Mouse (Mus musculus) C2C12 (cell line): ENCODE measurements around the gene Foxl1. TPM values are rescaled to one million over a fixed set of nuclear protein-coding genes. Genes with fewer than 3 reads are reported as not detected.

Experiments
- H3K27me3 ChIP-seq: one replicate; pipeline ENCODE4 v1.6.1; 2011; ENCODE audit not compliant: control insufficient read depth, insufficient read depth, insufficient read length
- H3K36me3 ChIP-seq: one replicate; pipeline ENCODE4 v1.6.1; 2011; ENCODE audit not compliant: control insufficient read depth, insufficient read depth
- H3K4me3 ChIP-seq: one replicate; pipeline ENCODE4 v1.5.1; 2011; ENCODE audit warnings: mild to moderate bottlenecking, control low read depth; ENCODE audit not compliant: poor library complexity, insufficient read depth, severe bottlenecking
- H3K79me2 ChIP-seq: one replicate; pipeline ENCODE4 v1.6.1; 2011; ENCODE audit not compliant: control insufficient read depth, insufficient read depth
- H3K79me3 ChIP-seq: one replicate; pipeline ENCODE4 v1.6.1; 2011; ENCODE audit warnings: low read depth, control low read depth
- H3ac ChIP-seq: one replicate; pipeline ENCODE3; 2011; ENCODE audit warnings: low read depth; ENCODE audit not compliant: control insufficient read depth, insufficient read length
- CEBPB ChIP-seq: IDR thresholded peaks from one replicate; pipeline ENCODE4 v1.6.1; 2011; ENCODE audit warnings: low read depth, mild to moderate bottlenecking, control low read depth, moderate library complexity
- CTCF ChIP-seq: IDR thresholded peaks from one replicate; pipeline ENCODE4 v1.5.1; 2011; ENCODE audit not compliant: control insufficient read depth, insufficient read depth, insufficient read length
- FOSL1 ChIP-seq: IDR thresholded peaks from one replicate; pipeline ENCODE4 v1.8.0; 2011; ENCODE audit warnings: mild to moderate bottlenecking, low read length; ENCODE audit not compliant: poor library complexity, insufficient read depth, severe bottlenecking
- MAX ChIP-seq: IDR thresholded peaks from one replicate; pipeline ENCODE4 v1.6.1; 2011; ENCODE audit warnings: mild to moderate bottlenecking, control low read depth
- MYOD1 ChIP-seq: IDR thresholded peaks from one replicate; pipeline ENCODE4 v1.6.1; 2011; ENCODE audit warnings: low read depth; ENCODE audit not compliant: control insufficient read depth, insufficient read length
- MYOG ChIP-seq: IDR thresholded peaks from one replicate; pipeline ENCODE4 v1.6.1; 2011; ENCODE audit not compliant: control insufficient read depth, insufficient read length; ENCODE audit errors: extremely low read depth
- USF1 ChIP-seq: IDR thresholded peaks from one replicate; pipeline ENCODE4 v1.6.1; 2011; ENCODE audit warnings: low read depth, mild to moderate bottlenecking, control low read depth, moderate library complexity
- long read RNA-seq, 2 experiments: library from polyadenylated mRNA; unstranded; transcript quantifications; one replicate each; pipeline ENCODE4 v2.0.0; 2019 to 2020
- polyA plus RNA-seq: library from polyadenylated mRNA; unstranded; fragments of >200 nt; fragmentation: generic; extraction: Trizol; gene quantifications from one replicate; pipeline ENCODE4 v1.2.1, GENCODE M21; 2012; ENCODE audit warnings: missing spikeins

Gene Foxl1
- polyA plus RNA-seq = 6.1 TPM
- long read RNA-seq, experiment 1, partial matches to known transcripts = 0 of 3 reads
- long read RNA-seq, experiment 1, other reads (novel, unspliced or antisense) = 0 of 3 reads
- long read RNA-seq, experiment 2, transcript Foxl1-201 (1 exons, 2,705 nt) = major isoform, 41 of 42 reads
- long read RNA-seq, experiment 2, partial matches to known transcripts = 0 of 42 reads
- long read RNA-seq, experiment 2, other reads (novel, unspliced or antisense) = 1 of 42 reads

DNA sequence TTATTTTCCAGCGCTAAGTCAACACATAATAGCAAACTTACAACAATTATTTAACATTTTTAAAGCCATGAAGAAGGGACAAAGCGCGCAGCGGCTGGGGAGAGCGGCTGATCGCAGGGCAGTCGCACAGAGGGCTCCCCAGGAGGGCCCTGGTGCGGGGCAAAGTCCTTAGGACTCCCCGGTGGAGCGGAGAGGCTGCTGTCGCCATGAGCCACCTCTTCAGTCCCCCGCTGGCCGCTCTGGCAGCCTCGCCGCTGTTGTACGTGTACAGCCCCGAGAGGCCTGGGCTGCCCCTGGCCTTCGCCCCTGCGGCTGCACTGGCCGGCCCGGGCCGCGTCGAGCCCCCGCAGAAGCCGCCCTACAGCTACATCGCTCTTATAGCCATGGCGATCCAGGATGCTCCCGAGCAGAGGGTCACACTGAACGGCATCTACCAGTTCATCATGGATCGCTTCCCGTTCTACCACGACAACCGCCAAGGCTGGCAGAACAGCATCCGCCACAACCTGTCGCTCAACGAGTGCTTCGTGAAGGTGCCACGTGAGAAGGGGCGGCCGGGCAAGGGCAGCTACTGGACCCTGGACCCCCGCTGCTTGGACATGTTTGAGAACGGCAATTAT, at the start of gene Foxl1:
Gene Foxl1 (plus strand): TSS at position 185 of the 620 bp plus-strand sequence.
- H3K79me3 ChIP-seq = no peaks in the 10 kb centered on the region
- H3K4me3 ChIP-seq = no peak within 1 kb of the TSS
- no peaks in the 10 kb centered on the region for H3K27me3 ChIP-seq
- TF ChIP-seq FOSL1 (no peak), USF1 (no peak), MAX (no peak), CEBPB (no peak), MYOG (no peak), MYOD1 (no peak), CTCF (no peak)
- H3ac ChIP-seq = no peak within 1 kb of the TSS
- H3K79me2 ChIP-seq = peaks cover 23% of the 10 kb centered on the region
- peaks cover 8% of the 10 kb centered on the region for H3K36me3 ChIP-seq

DNA sequence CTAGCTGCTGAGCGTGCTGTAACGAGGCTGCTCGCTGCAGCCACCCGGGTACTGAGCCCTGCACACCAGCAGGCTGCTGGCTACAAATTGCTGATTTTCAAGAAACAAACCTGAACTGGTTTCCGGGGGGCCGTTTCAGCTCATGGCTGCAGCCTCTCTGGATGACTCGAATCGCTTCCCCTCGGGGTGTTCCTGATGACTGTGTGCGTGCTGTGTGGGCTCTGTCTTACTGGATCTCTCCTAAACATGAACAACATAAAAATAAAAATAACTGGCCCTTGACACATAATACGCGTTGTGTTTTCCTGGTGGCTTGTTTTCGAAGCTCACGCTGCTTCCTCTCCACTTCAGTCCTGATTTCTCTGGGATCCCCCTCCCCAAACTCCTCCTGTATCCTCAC, 49.0 kb upstream of the Foxl1 start:
- no peaks in the 10 kb centered on the region for H3K79me3 ChIP-seq
- H3K4me3 ChIP-seq = no peak overlapping the region
- H3ac ChIP-seq = no peak overlapping the region
- TF ChIP-seq MYOG (no peak), CTCF (no peak), FOSL1 (no peak)
- peaks cover 94% of the 10 kb centered on the region for H3K27me3 ChIP-seq
- no peaks in the 10 kb centered on the region for H3K79me2 ChIP-seq
- H3K36me3 ChIP-seq = no peaks in the 10 kb centered on the region

DNA sequence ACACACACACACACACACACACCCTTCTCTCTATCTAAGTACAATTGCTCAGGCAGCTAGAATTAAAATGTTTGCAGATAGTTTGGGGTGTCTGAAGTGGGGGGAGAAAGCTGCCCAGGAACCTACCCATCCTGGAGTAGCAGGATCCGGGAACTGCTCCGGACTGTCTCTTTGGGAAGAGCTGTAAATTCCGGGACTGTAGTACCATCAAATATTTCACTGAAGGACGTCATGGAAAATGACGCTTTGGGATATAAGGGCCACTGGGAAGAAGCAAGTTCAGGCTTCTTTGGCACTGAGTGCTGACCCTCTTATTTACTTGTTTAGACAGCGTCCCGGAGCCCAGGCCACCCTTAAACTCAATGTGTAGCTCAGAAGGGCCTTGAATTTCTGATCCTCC, 48.5 kb upstream of the Foxl1 start:
- no peaks in the 10 kb centered on the region for H3K36me3 ChIP-seq
- peaks cover 94% of the 10 kb centered on the region for H3K27me3 ChIP-seq
- TF ChIP-seq MYOG (no peak), USF1 (no peak), CEBPB (no peak), FOSL1 (no peak), MAX (no peak), CTCF (no peak), MYOD1 (no peak)
- no peaks in the 10 kb centered on the region for H3K79me2 ChIP-seq
- H3ac ChIP-seq = no peak overlapping the region
- H3K4me3 ChIP-seq = no peak overlapping the region
- no peaks in the 10 kb centered on the region for H3K79me3 ChIP-seq

DNA sequence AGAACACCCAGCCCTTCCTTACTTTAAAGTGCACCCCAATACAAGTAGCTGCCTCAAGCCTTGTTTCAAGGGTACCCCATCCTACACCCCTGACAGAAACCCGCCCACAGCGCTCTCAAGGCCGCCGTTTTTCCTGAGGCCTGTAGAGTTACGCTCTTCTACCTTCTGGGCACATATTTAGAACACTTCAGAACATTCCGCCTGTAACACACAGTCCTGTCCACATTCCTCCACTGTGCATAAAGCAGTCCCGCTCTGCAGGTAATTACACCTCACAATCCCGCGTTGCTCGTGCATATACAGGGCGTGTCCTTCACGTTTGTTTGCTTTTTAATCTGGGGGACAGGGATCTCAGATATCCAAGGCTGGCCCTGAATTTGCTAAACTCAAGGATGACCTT, 47.8 kb upstream of the Foxl1 start:
- TF ChIP-seq FOSL1 = no peak
- TF ChIP-seq MAX = no peak
- TF ChIP-seq USF1 = no peak
- TF ChIP-seq MYOG = no peak
- TF ChIP-seq MYOD1 = no peak
- no peak for TF ChIP-seq CTCF
- TF ChIP-seq CEBPB = no peak
- Histone ChIP-seq H3ac (no peak overlapping the region), H3K79me2 (no peaks in the 10 kb centered on the region), H3K36me3 (no peaks in the 10 kb centered on the region), H3K4me3 (no peak overlapping the region), H3K27me3 (peaks cover 94% of the 10 kb centered on the region), H3K79me3 (no peaks in the 10 kb centered on the region)

DNA sequence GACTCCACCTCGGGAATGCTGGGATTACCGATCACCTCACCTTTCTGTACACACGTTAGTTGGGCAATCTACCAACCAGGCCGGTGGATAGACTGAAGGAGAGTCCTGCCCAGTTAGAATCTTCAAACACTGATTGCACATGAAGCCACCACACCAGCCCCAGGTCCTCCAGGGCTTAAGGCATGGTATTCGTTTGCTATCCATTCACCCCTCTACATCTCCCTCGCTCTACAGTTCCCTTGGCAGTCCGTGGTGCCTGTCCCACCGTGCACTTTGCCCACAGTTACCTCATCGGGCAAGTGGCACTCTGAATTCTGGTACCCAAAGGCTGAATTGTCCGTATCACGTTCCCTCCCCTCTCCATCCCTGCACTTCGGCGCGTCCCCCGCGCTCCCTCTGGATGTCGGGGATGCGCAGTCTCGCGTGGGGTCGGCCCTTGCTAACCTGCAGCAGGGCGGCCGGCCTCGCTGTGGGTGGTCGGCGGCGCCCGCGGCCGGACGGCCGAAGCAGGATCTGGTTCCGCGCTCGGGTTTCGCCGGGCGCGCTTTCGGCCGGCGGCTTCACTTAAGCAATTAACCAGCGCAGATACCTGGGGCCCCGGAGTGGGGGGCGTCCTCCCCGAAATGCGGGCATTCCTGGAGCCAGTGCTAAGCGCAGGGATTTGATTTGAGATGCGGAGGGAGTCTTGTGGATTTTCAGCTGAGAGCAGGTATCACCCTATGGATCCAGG, 47.2 kb upstream of the Foxl1 start:
- H3K79me3 ChIP-seq = no peaks in the 10 kb centered on the region
- no peak overlapping the region for H3ac ChIP-seq
- no peaks in the 10 kb centered on the region for H3K79me2 ChIP-seq
- H3K27me3 ChIP-seq = peaks cover 99% of the 10 kb centered on the region
- no peak overlapping the region for H3K4me3 ChIP-seq
- H3K36me3 ChIP-seq = no peaks in the 10 kb centered on the region
- no peak for TF ChIP-seq FOSL1
- TF ChIP-seq CEBPB = no peak
- TF ChIP-seq USF1 = no peak
- TF ChIP-seq MYOG = no peak
- no peak for TF ChIP-seq MAX
- no peak for TF ChIP-seq MYOD1
- no peak for TF ChIP-seq CTCF
